Mouse (Mus musculus) megakaryocyte, adult 5-6 weeks (primary cell): ENCODE data around the gene Cd300e. TPM values are rescaled to one million over a fixed set of nuclear protein-coding genes. Genes with fewer than 3 reads are reported as not detected.
"Not testable (repeated sequence)": the region's sequence is repeated elsewhere in the genome, so short reads cannot be mapped to it uniquely, and the experiment has no call there.

Source experiments
- ATAC-seq: 2 replicates; pipeline ENCODE4 v1.8.0; 2016; ENCODE audit warnings: mild to moderate bottlenecking, inconsistent platforms; ENCODE audit not compliant: poor library complexity, severe bottlenecking
- total RNA-seq, 2 experiments: library from RNA; stranded (forward) in 1 of 2; stranded (reverse) in 1 of 2; fragments of 153-499, 151-499 nt in 1 of 2; fragments of 221-1000, 200-1000 nt in 1 of 2; gene quantifications; 2 replicates each; pipeline versions ENCODE4 v1.2.3 to v1.2.4; 2015 to 2017

The Cd300e gene
- total RNA-seq, 2 experiments from 2014 or later: 1.7 to 2.6 TPM

GRCm38 (mm10) chr11:115083376-115084139 lies 21.6 kb upstream of the Cd300e start:
- ATAC-seq: peak; percentile 76

- ATAC-seq: no peak
These were observed 20.2 kb upstream of the Cd300e start for GRCm38 (mm10) chr11:115082196-115082595.

GRCm38 (mm10) chr11:115081373-115081772 lies 19.4 kb upstream of the Cd300e start:
- no peak for ATAC-seq

- ATAC-seq: peak; percentile 86
These were observed 18.9 kb upstream of the Cd300e start for GRCm38 (mm10) chr11:115080886-115081285.

GRCm38 (mm10) chr11:115078680-115079079 lies 16.7 kb upstream of the Cd300e start:
- ATAC-seq: no peak

GRCm38 (mm10) chr11:115077436-115077835 lies 15.5 kb upstream of the Cd300e start:
- peak; percentile 27; the same call in 1 of the 2 replicates for ATAC-seq

GRCm38 (mm10) chr11:115075859-115076258 lies 13.9 kb upstream of the Cd300e start:
- no peak for ATAC-seq

GRCm38 (mm10) chr11:115075407-115075806 lies 13.4 kb upstream of the Cd300e start:
- ATAC-seq: no peak

GRCm38 (mm10) chr11:115073002-115073401 lies 11.0 kb upstream of the Cd300e start:
- ATAC-seq: no peak

GRCm38 (mm10) chr11:115071631-115072294 lies 9.8 kb upstream of the Cd300e start:
- peak; percentile 71 for ATAC-seq

GRCm38 (mm10) chr11:115071015-115071551 lies 9.1 kb upstream of the Cd300e start:
- no peak for ATAC-seq

GRCm38 (mm10) chr11:115066768-115067167 lies 4.8 kb upstream of the Cd300e start:
- peak; percentile 65 for ATAC-seq

GRCm38 (mm10) chr11:115059797-115060196 lies 2.2 kb downstream of the Cd300e start:
- peak; percentile 88 for ATAC-seq

- no peak for ATAC-seq
These were observed 3.3 kb downstream of the Cd300e start for GRCm38 (mm10) chr11:115058701-115059100.

GRCm38 (mm10) chr11:115054537-115054936 lies 7.4 kb downstream of the Cd300e start:
- ATAC-seq: peak; percentile 55

- no peak for ATAC-seq
These were observed 9.0 kb downstream of the Cd300e start for GRCm38 (mm10) chr11:115052991-115053390.

- no peak for ATAC-seq
These were observed 9.8 kb downstream of the Cd300e start for GRCm38 (mm10) chr11:115052206-115052605.

GRCm38 (mm10) chr11:115049282-115049895 lies 12.6 kb downstream of the Cd300e start:
- ATAC-seq: peak; percentile 65

- ATAC-seq: 0 out of 2 replicates have a peak, but pooled peaks have one; percentile 40
These were observed 13.7 kb downstream of the Cd300e start, which contains the start of gene Cd300ld3 for GRCm38 (mm10) chr11:115048259-115048658. Gene Cd300ld3, minus strand, starts transcription at chr11:115048409.

- ATAC-seq: not testable (repeated sequence)
These were observed 24.3 kb downstream of the Cd300e start, which contains the start of gene Cd300ld5 for GRCm38 (mm10) chr11:115037669-115038068. Gene Cd300ld5, minus strand, starts transcription at chr11:115037769.

GRCm38 (mm10) chr11:115026912-115027311 lies 35.1 kb downstream of the Cd300e start, which contains the start of gene Cd300ld4:
Gene Cd300ld4, minus strand, starts transcription at chr11:115027012.
- not testable (repeated sequence) for ATAC-seq
